Mouse (Mus musculus): ENCODE data around the gene Espnl.

GRCm38 (mm10) chr1:91325488-91326042 is 3.7 kb downstream of the Espnl start:
- TF ChIP-seq POLR2A (IDR thresholded peaks at IDR 0.05; ENCODE audit: borderline replicate concordance, low read depth, low read length) (no peak), CTCF (IDR thresholded peaks at IDR 0.05; ENCODE audit: low read depth, low read length) (no peak)
